Mouse (Mus musculus): ENCODE measurements at regions not wholly inside any gene's neighbourhood (a gene's known extent, or its start where the extent isn't known, plus 50 kb on each side); places are given as distances from the start of the nearest gene placed in this dataset.

DNA sequence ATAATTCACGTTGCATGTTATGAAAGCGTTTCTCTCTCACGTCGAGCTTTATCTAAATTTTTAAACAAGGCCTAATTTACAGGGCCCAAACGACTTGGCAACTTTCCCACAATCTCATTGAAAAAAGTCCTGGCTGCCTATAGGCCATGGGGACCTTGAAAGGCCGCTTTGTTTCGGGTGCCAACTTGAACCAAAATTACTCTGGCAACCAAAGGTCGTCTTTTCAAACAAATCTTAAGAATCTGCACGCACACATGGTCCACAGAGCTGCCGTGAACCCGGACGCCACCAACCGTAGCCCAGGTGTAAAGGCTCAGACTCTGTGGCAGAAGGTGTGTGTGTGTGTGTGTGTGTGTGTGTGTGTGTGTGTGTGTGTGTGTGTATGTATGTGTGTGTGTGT is 210.5 kb upstream of the Kazn start:
- Histone ChIP-seq H3K4me3 (ENCODE audit: extremely low read depth, insufficient read depth, insufficient read length) (no peak overlapping the region), H3K27me3 (ENCODE audit: control insufficient read depth, insufficient read depth, low read length) (no peaks in the 10 kb centered on the region), H3K4me1 (ENCODE audit: control insufficient read depth, insufficient read depth, insufficient read length) (no peaks in the 10 kb centered on the region), H3K36me3 (ENCODE audit: control insufficient read depth, insufficient read depth, low read length) (no peaks in the 10 kb centered on the region), H3K27ac (ENCODE audit: insufficient read depth, low read length) (no peak overlapping the region)
- TF ChIP-seq CTCF (IDR thresholded peaks at IDR 0.05; ENCODE audit: extremely low read depth, insufficient read depth, insufficient read length, insufficient replicate concordance) (no peak), POLR2A (IDR thresholded peaks at IDR 0.05; ENCODE audit: low read depth, low read length) (no peak)
- no peak for DNase-seq (ENCODE audit: low read depth in 1 of 2, low spot score in 2 of 2)
- WGBS = 86% methylated on average over 13 of the region's 13 CpGs

DNA sequence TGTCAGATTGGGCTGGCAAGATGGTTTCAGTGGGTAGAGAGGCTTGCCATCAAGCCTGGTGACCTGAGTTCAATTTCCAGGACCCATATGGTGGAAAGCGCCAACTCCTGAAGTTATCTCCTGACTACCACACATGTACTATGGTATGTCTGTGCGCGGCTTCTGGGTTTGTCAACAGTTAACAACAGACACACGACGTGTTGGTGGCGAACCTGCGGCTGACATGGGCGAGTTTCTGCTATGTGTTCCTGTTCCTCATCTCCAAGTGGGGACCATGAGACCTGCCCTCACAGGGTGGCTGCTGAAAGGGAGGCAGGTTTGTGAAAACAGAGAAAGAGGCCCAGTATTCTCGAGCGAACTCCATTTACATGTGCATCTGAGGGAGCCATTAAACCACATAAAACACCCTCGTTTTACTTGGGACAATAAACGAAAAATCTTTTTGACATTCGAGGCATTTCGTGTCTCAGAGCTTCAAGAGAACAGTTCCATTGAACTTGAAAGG is 210.0 kb upstream of the Kazn start:
- no peak for DNase-seq (ENCODE audit: low read depth in 1 of 2, low spot score in 2 of 2)
- no peak overlapping the region for H3K27ac ChIP-seq (ENCODE audit: insufficient read depth, low read length)
- no peak for TF ChIP-seq CTCF (IDR thresholded peaks at IDR 0.05; ENCODE audit: extremely low read depth, insufficient read depth, insufficient read length, insufficient replicate concordance)
- no peak for TF ChIP-seq POLR2A (IDR thresholded peaks at IDR 0.05; ENCODE audit: low read depth, low read length)
- no peak overlapping the region for H3K4me3 ChIP-seq (ENCODE audit: extremely low read depth, insufficient read depth, insufficient read length)
- no peaks in the 10 kb centered on the region for H3K27me3 ChIP-seq (ENCODE audit: control insufficient read depth, insufficient read depth, low read length)
- 87% methylated on average over 14 of the region's 14 CpGs for WGBS
- H3K4me1 ChIP-seq (ENCODE audit: control insufficient read depth, insufficient read depth, insufficient read length) = no peaks in the 10 kb centered on the region
- no peaks in the 10 kb centered on the region for H3K36me3 ChIP-seq (ENCODE audit: control insufficient read depth, insufficient read depth, low read length)

GRCm38 (mm10) chr4:142447529-142447928 is 208.3 kb upstream of the Kazn start:
- H3K27ac ChIP-seq (ENCODE audit: insufficient read depth, low read length) = no peak overlapping the region

DNA sequence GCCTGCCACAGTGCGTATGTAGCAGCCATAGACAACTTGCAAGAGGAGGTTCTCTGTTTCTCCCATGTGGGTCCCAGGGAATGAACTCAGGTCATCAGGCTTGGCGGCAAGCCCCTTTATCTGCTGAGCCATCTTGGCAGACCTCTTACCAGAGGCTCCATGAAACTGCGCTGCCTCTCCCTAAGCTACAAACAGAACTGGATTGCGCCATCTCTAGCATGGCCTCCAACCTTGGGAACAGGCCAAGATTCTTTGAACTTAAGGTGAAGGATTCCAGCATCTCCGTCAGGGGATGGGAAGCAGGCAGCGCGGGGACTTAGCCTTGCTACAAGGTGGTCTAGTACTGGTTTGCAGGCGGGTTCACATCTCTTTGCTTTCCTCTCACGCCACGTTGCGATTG is 201.8 kb upstream of the Kazn start:
- Histone ChIP-seq H3K4me1 (ENCODE audit: control insufficient read depth, insufficient read depth, insufficient read length) (no peaks in the 10 kb centered on the region), H3K27me3 (ENCODE audit: control insufficient read depth, insufficient read depth, low read length) (no peaks in the 10 kb centered on the region), H3K4me3 (ENCODE audit: extremely low read depth, insufficient read depth, insufficient read length) (no peak overlapping the region), H3K36me3 (ENCODE audit: control insufficient read depth, insufficient read depth, low read length) (no peaks in the 10 kb centered on the region), H3K27ac (ENCODE audit: insufficient read depth, low read length) (no peak overlapping the region)
- DNase-seq (ENCODE audit: low read depth in 1 of 2, low spot score in 2 of 2) = no peak
- TF ChIP-seq POLR2A (IDR thresholded peaks at IDR 0.05; ENCODE audit: low read depth, low read length) (no peak), CTCF (IDR thresholded peaks at IDR 0.05; ENCODE audit: extremely low read depth, insufficient read depth, insufficient read length, insufficient replicate concordance) (no peak)
- WGBS = 91% methylated on average over 11 of the region's 11 CpGs

More at GRCm38 (mm10) chr4:142447529-142447928, 208.3 kb upstream of the Kazn start:
- 54% methylated on average over 7 of the region's 7 CpGs for WGBS
- H3K27me3 ChIP-seq (ENCODE audit: control insufficient read depth, insufficient read depth, low read length) = no peaks in the 10 kb centered on the region
- H3K4me3 ChIP-seq (ENCODE audit: extremely low read depth, insufficient read depth, insufficient read length) = no peak overlapping the region
- no peaks in the 10 kb centered on the region for H3K36me3 ChIP-seq (ENCODE audit: control insufficient read depth, insufficient read depth, low read length)
- no peaks in the 10 kb centered on the region for H3K4me1 ChIP-seq (ENCODE audit: control insufficient read depth, insufficient read depth, insufficient read length)
- DNase-seq (ENCODE audit: low read depth in 1 of 2, low spot score in 2 of 2) = no peak
- no peak for TF ChIP-seq CTCF (IDR thresholded peaks at IDR 0.05; ENCODE audit: extremely low read depth, insufficient read depth, insufficient read length, insufficient replicate concordance)

GRCm38 (mm10) chr4:142439450-142440183 is 200.4 kb upstream of the Kazn start:
- no peak overlapping the region for H3K27ac ChIP-seq (ENCODE audit: insufficient read depth, low read length)
- no peaks in the 10 kb centered on the region for H3K4me1 ChIP-seq (ENCODE audit: control insufficient read depth, insufficient read depth, insufficient read length)
- DNase-seq (ENCODE audit: low read depth in 1 of 2, low spot score in 2 of 2) = no peak
- WGBS = 58% methylated on average over 9 of the region's 9 CpGs
- H3K27me3 ChIP-seq (ENCODE audit: control insufficient read depth, insufficient read depth, low read length) = no peaks in the 10 kb centered on the region
- TF ChIP-seq CTCF (IDR thresholded peaks at IDR 0.05; ENCODE audit: extremely low read depth, insufficient read depth, insufficient read length, insufficient replicate concordance) = no peak
- TF ChIP-seq POLR2A (IDR thresholded peaks at IDR 0.05; ENCODE audit: low read depth, low read length) = no peak
- H3K36me3 ChIP-seq (ENCODE audit: control insufficient read depth, insufficient read depth, low read length) = no peaks in the 10 kb centered on the region
- no peak overlapping the region for H3K4me3 ChIP-seq (ENCODE audit: extremely low read depth, insufficient read depth, insufficient read length)

DNA sequence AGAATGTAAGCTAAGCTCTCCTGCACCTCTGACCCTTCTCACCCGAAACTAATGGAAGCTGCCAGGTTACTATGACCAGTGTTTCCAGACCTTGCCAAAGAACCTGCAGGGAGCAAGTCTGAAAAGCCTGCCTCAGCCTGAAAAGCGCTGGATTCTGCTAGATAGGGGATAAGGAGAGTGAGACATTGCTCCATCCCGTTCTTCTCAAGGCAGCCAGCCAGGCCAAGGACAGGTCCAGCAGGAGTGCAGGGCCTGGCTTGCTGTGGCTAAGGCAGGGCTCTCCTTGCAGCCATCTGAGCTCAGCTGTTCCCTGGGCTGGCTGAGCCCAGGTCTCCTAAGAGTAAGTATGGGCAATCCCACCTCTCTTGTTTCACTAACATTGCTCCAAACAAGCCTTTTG is 185.4 kb upstream of the Kazn start:
- H3K27me3 ChIP-seq (ENCODE audit: control insufficient read depth, insufficient read depth, low read length) = no peaks in the 10 kb centered on the region
- H3K27ac ChIP-seq (ENCODE audit: insufficient read depth, low read length) = no peak overlapping the region
- no peak for DNase-seq (ENCODE audit: low read depth in 1 of 2, low spot score in 2 of 2)
- no peak overlapping the region for H3K4me3 ChIP-seq (ENCODE audit: extremely low read depth, insufficient read depth, insufficient read length)
- 75% methylated on average over 3 of the region's 3 CpGs for WGBS
- no peaks in the 10 kb centered on the region for H3K4me1 ChIP-seq (ENCODE audit: control insufficient read depth, insufficient read depth, insufficient read length)
- no peak for TF ChIP-seq POLR2A (IDR thresholded peaks at IDR 0.05; ENCODE audit: low read depth, low read length)
- no peak for TF ChIP-seq CTCF (IDR thresholded peaks at IDR 0.05; ENCODE audit: extremely low read depth, insufficient read depth, insufficient read length, insufficient replicate concordance)
- H3K36me3 ChIP-seq (ENCODE audit: control insufficient read depth, insufficient read depth, low read length) = no peaks in the 10 kb centered on the region

DNA sequence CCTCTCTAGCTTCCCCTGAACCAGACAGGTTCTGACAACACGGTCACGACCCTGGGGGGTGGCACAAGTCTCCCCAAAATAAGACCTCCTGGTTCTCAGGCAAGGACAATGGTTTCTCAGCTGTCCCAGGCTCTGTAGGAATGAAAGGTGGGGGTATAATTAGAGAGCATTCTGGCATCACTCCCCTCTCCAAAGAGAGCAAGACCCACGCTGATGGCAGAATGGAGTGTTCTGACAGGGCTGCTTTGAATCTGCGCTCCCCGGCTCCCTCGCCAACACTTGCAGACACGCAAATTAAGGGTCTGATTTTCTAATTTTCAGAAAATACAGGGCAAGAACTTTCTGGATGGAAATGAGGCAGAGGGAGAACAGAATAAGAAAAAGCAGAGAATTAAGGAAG is 181.2 kb upstream of the Kazn start:
- Histone ChIP-seq H3K36me3 (ENCODE audit: control insufficient read depth, insufficient read depth, low read length) (no peaks in the 10 kb centered on the region), H3K27ac (ENCODE audit: insufficient read depth, low read length) (no peak overlapping the region), H3K4me3 (ENCODE audit: extremely low read depth, insufficient read depth, insufficient read length) (no peak overlapping the region), H3K27me3 (ENCODE audit: control insufficient read depth, insufficient read depth, low read length) (no peaks in the 10 kb centered on the region), H3K4me1 (ENCODE audit: control insufficient read depth, insufficient read depth, insufficient read length) (no peaks in the 10 kb centered on the region)
- WGBS = 84% methylated on average over 7 of the region's 7 CpGs
- no peak for DNase-seq (ENCODE audit: low read depth in 1 of 2, low spot score in 2 of 2)
- no peak for TF ChIP-seq POLR2A (IDR thresholded peaks at IDR 0.05; ENCODE audit: low read depth, low read length)
- TF ChIP-seq CTCF (IDR thresholded peaks at IDR 0.05; ENCODE audit: extremely low read depth, insufficient read depth, insufficient read length, insufficient replicate concordance) = no peak
